Mouse (Mus musculus) common myeloid progenitor, adult 5-6 weeks (primary cell): ENCODE results near the gene Lrtm1. TPM values are rescaled to one million over a fixed set of nuclear protein-coding genes. Genes with fewer than 3 reads are reported as not detected.

Experiments used
- ATAC-seq: replicated peaks from 2 replicates; pipeline ENCODE4 v1.8.0; 2016; ENCODE audit warnings: low read depth, mild to moderate bottlenecking, moderate TSS enrichment, inconsistent platforms; ENCODE audit not compliant: poor library complexity, severe bottlenecking
- total RNA-seq: library from RNA; stranded (forward); fragments of 200-1000, 187-1606 nt; gene quantifications from 2 replicates; pipeline ENCODE4 v1.2.3, GENCODE M21; 2017

The Lrtm1 gene
- total RNA-seq, 1 experiment from 2014 or later = not detected

DNA sequence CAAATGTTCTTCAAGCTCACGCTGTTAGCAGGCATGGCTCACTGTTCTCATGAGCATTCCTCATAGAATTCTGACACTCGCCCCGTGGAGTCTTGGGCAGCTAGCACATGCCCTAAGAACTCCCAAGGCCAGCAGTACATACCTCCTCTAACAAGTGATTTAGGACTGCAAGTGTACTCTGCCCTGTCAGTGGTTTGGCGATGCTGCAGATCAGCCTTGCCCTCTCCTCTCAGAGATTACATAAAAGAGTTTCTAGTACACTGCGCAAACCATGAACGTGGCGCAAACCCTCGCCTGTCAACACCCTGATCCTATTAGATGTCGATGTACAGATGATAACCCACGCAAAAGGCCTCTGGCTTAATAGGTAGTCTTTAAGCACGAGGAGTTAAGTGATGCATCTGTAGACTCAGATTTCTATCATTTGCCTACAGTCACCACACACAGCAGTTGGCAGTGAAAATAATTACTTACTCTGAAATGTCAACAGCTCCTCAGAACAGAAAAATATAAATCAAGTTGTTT, 11.9 kb downstream of the Lrtm1 start:
- ATAC-seq = no peak

DNA sequence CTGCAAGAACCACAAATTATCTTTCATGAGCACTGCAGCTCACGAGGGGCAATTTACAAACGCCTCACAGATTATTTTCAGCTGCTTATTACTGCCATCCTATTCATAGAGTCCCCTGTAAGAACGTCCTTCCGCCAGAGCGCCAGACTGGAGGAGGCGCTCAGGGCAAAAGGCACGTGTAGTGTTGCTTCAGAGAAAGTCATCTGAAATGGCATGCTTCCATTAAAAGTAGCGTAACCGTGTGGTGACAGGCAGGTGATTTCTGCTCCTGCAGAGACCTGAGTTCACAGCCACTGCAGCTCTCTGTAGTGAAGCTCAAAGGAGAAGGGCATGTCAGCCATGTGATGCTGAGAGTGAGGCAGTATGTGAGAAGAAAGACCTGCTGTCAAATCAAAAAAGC, 12.5 kb downstream of the Lrtm1 start:
- no peak for ATAC-seq

DNA sequence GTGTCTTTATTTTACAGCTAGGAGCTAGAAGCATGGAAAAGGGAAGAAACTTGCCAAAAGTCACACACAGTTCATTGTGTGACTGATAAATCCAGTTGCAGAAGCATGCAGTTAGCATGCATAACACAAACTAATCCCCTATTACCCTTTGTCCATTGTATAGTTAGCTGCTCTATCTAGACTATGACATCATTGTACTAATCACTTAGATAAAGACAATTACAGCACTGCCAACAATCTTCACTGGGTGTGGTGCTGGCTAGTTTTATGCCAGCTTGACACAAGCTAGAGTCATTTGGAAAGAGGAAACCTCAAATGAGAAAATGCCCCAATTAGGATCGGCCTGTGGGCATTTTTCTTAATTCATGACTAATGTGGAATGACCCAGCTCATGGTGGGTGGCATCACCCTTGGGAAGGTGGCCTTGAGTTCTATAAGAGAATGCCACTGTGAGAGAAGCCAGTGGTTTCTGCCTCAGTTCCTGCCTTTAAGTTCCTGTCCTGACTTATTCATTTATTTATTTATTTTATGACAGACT, 13.9 kb downstream of the Lrtm1 start:
- no peak for ATAC-seq

DNA sequence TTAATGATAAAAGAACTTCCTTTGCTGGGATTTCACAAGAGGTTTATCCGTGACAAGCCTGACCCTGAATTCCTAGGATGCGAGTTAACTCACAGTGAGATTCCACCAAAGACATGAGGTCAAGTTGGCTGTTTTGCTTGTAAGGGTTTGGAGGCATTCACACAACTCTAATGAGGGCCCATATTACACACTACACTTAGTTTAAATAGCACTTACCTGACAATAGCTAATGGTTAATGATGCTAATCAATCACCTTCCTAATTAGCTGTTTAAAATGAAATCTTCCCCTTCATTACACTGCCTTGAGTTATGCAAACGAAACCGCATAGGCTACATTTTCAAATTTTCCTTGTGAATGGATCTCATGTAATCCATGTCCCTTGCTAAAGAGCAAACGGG, 20.2 kb downstream of the Lrtm1 start:
- ATAC-seq = no peak

DNA sequence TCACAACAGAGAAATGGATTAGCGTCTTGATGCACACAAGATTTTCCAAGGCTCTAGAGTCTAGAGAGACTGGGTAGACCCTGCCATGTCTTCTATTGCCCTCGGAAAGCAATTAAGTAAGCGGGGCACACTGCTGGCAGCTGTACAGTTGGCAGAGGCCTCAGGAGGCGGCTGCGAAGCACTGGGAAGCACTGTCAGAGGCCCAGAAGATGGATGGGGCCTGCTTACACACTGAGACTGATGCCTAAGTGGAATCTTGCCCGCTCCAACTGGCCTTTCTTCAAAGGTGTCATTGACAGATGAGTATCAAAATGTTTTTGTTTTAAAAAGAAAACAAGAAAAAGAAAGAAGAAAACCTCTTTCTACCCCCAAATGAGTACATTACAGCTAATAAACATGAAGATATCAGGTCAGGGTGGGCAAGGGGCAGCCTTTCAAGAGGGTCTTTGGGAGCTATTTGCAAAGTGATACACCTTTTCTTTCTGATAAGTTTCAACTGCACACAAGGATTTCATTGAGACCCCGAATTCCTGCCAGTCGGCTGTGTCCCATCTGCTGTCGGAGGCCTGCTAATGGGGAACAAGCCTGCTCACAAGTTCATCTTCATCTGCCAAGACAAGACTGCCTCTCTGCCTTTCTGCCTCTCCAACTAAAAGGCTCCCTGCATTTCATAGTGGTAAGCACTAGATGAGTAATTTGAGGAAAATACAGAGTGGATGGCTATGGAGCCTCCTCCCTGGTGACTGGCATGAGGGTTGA, 22.8 kb downstream of the Lrtm1 start:
- ATAC-seq = no peak

DNA sequence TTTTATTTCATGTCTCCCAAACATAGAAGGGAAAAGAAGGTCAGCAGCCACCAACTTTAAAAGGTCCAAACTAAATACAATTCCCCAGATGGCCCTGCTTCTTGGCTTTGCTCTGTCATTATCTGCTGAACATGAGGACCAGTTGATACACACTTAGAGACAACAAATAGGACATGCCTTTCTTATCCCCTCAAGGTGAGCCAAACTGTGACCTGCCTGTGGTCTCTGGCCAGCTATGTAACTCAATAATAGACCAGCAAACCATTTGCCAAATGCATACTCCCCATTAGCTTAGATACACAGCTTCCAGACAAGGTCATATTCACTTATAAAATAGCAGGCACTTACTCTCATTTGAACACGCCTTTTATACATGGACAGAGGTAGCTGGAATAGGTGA, 23.5 kb downstream of the Lrtm1 start:
- ATAC-seq = no peak

DNA sequence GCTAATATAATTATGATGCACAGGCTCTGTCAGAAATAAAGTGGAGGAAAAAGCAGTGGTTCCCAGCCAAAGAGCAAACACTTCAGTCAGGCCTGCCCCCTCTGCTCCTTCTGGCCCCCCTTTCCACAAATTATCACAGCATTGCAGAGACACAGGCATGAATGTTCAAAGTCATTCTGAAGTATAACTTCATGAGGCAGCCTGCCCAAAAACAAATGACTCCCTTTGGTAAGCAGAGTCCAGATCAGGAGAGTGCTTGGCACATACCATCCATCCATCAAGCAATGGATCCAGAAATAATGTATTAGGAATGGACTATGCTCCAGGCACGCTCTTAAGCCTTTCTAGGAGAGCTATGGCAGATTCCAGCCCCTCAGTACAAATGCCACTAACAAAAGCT, 24.3 kb downstream of the Lrtm1 start:
- ATAC-seq = no peak

DNA sequence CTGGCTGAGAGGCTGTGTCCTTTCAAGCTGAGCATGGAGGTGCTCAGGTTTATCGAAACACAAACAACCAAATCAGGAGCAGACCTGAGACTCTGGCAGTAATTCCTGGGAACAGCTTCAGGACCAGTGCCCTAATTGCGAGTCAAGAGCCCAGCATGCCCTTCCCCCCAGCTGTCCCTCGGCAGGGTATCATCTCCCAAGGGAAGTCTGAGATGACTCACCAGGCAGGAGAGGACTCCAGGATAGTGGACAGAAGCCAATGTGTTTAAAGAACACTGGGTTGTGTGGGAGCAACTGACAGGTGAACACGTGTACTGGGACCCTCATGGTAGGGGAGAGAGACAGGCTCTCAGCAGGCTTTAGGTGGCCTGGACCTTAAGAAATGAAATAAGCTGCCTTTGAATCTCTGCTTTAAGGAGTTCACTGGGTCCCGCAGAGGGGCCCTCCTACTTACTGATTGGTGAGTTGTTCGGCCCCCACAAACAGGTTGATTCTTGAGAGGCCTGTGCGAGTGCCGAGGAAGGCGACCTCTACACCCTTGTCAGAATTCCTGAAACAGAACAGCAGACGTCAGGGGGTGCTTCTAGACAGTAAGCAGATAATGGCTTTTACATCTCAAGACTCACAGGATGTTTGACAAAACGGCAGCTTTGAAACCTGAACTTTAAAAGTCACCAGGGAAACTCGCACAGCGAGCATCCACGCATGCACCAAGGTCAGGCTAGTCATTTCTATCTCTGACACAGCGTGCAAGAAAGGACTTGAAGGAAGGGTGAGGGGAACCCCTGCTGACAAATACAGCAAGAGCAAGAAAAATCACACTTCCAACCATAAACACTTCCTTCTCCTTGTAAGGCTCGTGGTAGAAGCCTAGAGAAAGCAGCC, 34.2 kb downstream of the Lrtm1 start:
- no peak for ATAC-seq

DNA sequence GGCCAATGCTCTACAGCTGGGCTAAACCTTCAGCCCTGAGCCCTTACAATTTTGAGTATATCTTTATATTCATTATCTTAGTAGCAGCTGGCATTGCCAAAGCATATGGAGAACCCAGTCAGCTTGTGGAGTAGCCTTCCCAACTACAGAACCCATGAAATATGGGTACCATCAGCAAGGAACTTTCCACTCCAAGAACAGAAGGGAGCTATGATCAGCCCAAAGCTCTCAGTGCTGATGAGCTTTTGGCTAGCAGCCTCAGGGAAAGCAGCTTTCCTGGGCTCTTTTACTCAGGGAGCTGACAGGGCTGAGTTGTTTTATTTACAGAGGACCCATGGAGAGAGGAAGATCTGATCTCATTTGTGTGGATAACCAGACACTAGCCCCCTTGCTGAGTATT, 42.7 kb downstream of the Lrtm1 start:
- no peak for ATAC-seq

DNA sequence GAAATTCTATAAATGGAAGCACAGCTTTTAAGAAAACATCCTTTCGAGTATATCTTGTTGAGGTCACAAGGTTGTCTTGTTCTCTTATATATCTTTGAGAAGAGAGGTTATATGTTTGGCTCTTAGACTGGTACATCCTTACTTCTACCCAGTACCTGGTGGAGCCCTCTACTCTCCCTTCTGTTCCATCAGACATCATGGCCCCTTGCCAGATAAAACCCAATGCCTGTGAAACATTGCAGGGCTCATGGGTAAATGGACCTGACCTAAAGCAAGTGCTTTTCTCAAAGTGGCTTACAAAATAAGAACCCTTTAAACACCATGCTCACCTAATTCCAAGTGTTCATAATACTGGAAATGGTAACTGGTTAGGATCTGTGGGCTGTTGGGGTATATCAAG, 43.5 kb downstream of the Lrtm1 start:
- ATAC-seq = no peak

DNA sequence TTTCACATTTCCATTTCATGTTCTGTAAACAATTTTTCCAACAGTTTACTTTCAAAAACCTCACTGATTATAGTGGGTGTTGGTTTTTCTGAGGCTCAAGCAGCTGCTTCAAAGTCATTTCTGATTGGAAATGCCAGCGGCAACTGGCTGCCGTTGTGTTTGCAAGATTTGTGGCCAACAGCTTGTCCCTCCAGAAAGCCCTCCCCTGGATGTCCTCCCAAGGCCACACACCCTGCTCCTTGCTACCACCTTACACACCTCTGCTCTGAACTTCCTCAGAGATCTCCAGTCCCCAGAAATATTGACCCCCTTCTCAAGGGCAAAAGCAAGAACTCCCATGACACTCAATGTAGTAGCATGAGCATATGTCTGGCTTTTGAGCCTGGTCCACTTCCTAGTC, 44.7 kb downstream of the Lrtm1 start:
- no peak for ATAC-seq

DNA sequence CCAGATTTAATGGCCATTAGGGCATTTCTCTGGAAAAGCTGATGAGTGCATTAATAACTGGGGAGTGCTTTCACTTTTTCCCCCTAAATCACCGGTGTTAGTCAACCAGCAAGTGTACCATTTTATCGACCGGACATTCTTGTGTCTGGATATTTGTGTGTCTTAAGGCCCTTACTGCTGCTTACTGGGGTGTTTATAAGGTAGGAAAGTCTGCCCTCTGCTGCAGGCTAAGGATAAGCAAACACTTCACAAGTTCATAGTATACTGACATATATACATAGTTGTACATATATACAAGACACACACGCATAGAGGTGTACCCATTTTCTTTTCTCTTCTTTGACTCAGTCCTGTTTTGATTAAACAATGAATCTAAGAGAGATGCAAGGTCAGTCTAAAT, 55.7 kb downstream of the Lrtm1 start:
- ATAC-seq = no peak

DNA sequence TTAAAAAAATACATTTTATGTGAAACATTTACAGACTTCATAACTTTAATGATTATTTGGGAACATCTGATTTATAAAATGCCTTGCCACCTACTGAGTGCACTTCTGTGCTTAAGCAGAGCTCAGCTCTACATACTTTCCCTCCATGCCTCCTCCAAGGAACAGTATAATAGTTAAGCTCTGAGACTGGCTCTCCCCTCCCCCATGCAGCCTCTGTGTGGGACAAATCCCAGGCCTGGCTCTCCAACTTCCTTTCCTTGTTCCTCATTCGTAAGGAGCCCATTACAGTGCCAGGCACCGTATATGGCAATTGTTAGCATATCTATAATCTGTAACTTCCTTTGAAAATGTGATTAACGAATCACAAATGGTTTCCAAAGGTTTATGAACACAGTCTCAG, 59.4 kb downstream of the Lrtm1 start:
- no peak for ATAC-seq

DNA sequence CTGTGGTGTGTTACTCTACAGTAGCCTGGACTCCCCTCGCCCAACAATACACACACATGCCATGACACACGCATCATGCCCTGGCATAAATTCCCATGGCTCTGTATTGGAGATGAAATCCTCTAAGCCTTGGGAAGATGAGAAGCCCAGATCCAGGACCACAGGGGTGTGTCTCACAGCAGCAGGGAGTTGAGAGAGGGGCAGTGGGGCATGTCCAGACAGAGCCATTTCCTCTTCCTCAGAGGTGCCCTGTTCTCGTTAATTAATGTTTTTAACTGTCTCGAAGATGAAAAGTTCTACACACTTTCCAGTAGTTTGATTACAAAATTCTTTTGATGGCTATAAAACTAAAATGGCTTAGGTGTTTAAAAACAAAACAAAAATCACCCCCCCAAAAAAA, 62.2 kb downstream of the Lrtm1 start:
- no peak for ATAC-seq

DNA sequence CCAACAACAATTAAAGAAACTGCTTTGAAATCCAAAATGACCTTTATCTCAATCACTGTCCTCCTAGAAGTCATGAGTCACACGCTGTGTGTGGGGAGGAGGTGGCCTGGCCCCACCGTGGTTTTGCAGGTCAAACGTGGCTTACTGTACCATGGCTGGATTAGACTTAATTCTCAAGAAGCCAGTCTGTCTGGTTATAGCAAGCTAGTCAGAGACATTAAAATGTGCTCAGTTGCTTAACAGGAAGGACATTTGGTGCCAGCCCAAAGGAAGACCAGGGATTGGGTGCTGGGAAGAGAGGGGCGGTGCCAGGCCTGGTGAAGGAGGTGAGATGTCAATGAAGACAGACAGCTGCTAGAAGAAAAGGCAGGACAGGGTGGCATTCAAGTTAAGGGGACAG, 62.6 kb downstream of the Lrtm1 start:
- no peak for ATAC-seq

DNA sequence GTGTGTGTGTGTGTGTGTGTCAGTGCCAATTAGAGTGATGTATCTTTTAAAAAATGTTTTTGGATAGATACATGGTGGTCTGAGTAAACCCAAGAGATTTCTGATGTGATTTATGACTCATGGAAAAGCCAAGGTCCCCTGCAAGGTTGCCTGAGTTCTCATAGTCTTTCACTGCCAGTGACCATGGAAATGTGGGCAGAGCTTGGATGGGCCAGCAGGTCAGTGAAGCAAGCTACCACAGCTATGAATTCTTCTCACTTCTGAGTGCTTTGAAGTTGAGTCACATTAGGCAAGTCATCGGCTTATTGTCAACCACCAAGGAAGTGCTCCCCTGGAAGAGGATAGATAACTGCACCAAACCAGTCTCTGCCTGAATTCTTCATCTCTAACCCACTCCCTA, 64.2 kb downstream of the Lrtm1 start:
- no peak for ATAC-seq
